Mouse (Mus musculus): ENCODE results near the gene Dgkz.

Gene Dgkz

DNA sequence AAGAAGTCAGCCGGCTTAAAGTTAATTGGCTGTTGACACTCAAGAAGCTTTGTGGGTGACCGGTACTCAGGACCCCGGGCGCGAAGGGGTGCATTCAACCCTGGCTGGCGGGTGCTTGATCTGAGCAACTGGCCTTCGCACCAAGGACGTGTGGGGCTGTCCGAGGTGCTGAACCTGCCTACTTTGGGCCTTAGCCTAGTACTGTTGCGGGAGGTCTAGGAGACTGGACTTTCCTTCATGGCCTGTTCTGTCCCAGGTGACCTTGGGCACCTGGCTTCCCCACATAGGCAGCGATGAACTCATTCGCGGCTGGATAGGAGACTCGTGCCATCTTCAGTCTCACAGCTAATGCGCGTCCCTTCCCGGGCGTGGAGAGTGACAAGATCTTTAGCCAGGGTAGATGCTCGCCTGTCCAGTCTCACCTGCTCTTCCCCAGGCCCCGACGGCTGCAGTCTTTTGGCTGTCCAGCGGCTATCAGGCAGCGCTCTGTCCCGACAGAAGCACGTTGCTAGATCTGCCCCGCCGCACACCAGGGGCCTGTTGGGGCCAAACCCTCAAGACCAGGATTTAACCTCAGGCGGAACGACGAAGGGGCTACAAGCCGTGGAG is 54.4 kb downstream of the Dgkz start:
- peak; percentile 72 for DNase-seq (ENCODE audit: low read depth, low spot score)

DNA sequence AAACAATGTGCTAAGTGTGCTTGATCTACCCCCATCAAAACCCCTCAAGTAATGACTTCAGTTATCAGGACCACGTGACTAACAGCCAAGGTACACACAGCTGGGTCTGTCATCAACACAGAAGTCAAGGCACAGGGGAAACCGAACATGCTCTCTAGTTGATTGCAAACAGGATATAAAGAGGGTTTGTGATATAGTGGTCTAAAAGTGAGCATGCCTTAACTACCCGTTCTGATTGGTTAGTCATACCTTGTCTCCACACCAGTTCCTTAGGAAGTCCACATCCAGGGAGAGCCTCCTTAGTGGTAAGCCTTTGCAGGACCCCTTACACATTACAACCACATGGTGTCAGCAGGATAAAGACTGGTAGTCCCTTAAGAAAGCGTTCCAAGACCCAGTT is 55.5 kb downstream of the Dgkz start:
- DNase-seq (ENCODE audit: low read depth, low spot score) = no peak

DNA sequence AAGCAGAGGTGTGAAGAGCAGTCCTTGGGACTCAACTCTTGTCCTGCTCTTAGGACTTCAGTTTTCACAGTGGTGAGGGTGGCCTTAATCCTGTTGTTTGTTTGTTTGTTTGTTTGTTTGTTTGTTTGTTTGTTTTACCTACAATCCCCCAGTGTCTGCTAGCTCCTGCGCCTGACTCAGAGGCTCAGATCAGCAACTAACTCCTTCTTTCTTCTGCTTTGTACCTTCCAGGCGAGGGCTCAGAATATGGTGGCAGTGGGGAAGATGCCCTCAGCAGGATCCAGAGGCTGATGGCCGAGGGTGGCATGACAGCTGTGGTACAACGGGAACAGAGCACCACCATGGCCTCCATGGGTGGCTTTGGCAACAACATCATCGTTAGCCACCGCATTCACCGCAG is 58.6 kb downstream of the Dgkz start:
- DNase-seq (ENCODE audit: low read depth, low spot score) = no peak

DNA sequence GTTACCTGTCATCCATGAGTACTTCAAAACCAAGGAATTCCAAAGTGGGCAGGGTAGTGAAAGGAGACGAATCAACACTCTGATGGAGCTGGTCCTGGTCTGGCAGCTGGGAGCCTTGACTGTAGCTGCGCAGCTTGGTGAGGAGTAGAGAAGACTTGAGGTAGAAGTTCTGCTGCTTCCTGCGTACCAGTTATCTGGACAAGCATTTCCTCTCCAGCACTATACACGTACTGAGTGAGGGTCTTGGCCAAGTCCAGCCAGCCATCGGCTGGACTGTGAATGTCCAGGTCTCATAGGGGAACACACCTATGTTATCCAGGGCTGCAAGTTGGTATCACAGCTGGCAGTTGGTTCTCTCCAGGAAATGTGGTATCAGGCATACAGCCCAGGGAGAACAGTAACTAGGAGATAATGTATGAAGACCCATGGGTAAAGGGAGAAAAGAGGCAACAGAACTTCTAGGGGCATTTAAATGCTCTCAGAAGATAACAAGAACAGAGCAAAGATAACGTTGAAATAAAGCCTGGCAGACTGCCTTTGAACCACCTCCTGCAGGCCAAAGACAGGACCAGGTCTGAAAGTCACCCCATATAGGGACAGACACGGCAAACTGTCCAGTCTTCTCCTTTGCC is 59.2 kb downstream of the Dgkz start:
- DNase-seq (ENCODE audit: low read depth, low spot score) = no peak

DNA sequence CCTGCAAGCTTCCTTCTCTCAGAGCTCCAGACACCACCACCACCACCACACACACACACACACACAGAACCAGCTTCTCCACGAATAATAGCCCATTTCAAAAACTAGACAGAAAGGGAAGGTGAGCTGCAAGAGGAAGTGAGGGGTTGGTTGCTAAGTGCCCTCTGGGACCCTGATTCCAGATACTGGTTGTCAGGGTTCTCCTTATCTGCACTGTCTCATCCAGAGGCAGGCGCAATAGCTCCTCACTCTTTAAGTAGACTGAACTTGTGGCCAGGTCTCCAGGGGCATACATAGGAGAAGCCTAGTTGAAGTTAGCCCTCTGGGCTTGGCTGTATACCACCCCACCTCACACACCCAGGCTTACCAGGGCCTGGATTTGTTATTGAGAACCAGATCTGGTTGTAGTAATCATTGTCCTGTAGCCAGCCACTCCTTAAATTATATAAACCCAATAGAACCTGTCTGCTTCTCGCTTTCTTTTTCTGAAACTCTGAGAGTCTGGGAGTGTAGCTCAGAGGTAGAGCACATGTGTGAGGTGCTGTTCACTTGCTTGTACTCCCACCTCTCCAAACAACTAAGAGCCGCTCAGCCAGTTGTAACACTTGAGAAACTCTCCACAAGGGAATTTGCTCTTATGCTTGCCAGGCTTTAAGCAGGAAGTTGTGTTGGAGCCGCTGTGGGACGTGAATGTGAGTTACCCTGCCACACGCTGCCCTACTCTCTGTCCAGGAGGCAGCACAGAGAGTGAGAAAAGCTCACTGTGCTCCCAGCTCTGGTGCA is 62.1 kb downstream of the Dgkz start:
- no peak for DNase-seq (ENCODE audit: low read depth, low spot score)

DNA sequence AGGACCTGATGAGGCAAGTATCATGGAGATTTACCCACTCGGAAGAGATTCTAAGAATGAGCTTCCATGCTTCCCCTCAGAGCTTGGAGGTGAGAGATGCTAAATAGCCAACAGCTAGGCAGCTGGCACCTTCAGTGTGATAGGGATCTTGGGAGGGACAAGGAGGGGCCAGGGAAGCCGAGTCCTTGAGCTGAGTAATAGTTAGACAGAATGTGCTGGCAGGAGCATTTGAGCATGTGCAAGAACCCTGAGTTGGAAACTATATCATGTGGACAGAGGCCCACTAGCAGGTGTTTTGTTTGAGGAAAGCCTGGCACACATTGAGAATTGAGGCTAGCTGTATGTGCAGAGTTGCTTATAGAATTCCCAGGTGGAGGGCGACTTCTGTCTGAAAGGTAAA is 63.0 kb downstream of the Dgkz start:
- no peak for DNase-seq (ENCODE audit: low read depth, low spot score)

DNA sequence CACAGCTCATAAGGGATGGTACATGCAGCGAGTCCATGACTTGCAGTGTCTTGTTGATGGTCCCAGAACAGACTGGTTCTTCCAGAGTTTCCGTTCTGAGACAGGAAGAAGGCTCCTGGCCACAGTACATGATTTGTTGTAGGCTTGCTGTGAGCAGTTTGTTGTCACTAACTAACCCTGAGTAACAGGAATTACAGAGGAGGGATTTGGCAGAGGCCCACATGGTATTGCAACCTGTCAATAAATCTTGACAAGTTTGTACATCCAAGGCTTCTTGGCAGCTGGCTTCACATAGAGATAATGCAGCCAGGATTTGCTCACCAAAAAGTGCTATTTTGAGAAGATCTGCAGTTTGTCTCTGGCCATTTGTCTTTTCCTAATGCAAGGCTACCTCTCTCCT is 69.5 kb downstream of the Dgkz start:
- DNase-seq (ENCODE audit: low read depth, low spot score) = no peak

DNA sequence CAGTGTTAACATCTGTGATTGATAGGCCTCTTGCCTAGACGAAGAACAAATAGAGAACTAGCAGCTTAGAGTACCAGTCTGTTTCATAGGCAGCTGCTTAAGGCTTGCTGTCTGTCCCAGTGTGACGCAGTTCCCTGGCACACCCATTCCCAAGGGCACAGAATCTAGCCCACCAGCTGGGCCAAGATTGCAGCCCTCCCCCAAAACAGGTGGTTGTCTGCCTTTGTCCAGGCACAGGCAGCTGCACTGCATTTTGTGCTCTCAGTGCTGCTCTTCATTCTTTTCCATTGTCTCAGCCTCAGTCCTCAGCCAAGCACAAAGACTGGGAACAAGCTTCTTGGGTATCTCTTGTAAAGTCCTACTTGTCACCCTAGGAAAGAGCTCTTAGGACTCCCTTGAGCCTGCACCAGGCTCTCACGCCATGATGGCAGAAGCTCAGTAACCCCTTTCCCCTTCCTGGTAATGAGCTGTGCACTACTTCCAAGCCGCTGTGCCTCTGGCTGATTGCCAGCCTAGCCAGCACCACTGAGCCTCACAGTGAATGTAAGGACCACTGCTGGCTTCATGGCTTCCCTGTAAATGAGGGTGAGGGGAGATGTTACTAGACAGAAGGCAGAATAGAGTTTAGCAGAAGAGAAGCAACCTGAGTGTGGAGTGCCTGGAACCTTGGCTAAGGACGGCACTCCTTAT is 70.9 kb downstream of the Dgkz start:
- DNase-seq (ENCODE audit: low read depth, low spot score) = peak; percentile 75

DNA sequence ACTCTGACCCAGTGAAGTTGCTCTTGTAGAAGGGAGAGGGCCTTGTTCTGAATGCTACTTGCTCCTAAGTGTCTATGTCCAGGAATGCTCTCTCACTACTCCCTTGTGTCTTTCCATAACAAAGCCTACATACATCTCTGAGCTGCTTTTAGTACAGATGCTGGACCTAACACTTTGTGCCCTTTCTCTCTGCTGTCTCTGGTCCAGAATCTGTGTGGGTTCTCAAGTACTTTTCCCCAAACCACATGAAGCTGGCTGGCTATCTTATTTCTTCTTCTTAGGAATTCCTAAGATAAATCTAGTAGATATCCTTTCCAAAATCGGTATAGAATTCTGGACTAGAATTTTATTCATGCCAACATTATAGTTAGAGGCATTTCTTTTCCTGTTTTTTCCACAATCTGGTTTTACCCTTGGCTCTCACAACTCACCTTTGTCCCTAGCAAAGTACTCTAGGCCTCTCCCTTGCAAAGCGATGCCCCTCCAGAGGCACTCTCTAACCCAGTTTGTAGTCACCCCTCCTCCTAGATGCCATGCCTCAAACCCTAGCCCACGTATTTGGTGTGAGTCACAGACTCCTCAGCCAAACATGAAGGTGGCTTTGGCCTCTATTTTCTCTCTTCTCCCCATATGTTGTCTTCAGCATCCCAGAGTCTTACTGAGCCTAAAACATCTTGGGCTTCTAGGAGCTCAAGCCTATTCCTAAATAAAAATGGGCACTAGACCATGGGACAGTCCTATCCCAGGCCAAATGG is 72.3 kb downstream of the Dgkz start:
- DNase-seq (ENCODE audit: low read depth, low spot score) = no peak

DNA sequence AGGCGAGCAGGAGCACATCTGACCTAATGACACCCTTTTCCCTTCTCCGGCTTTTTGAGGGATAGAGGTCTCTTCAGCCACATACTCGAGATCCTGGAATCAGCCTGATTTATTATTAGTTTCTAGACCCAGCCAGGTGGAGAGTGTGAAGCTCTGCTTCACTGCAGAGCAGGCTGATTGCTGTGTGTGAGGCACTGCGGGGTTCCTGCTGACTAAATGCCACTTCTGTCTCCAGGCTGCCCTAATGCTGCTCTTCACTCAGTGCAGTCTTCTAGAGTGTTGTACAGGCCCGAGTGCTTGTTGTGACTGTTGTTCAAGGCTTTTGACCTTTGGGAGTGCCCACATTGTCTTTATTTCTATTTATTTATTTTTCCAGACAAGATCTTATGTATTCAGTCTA is 73.3 kb downstream of the Dgkz start:
- no peak for DNase-seq (ENCODE audit: low read depth, low spot score)

DNA sequence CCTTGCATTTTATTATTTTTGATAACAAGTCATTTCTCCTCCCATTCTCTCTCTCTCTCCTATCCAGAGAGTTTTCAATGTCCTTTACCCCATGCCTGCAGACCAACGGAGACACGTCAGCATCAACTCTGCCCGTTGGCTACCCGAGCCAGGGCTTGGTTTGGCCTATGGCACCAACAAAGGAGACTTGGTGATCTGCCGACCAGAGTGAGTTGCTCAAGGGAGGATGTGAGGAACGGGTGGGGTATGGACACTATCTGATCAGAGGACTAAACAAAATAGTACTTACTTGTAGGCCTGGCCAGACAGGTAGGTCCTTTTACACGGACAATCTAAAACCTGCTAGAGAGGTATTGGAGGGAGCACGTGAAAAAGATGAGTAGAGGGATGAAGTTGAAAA is 75.2 kb downstream of the Dgkz start:
- no peak for DNase-seq (ENCODE audit: low read depth, low spot score)

DNA sequence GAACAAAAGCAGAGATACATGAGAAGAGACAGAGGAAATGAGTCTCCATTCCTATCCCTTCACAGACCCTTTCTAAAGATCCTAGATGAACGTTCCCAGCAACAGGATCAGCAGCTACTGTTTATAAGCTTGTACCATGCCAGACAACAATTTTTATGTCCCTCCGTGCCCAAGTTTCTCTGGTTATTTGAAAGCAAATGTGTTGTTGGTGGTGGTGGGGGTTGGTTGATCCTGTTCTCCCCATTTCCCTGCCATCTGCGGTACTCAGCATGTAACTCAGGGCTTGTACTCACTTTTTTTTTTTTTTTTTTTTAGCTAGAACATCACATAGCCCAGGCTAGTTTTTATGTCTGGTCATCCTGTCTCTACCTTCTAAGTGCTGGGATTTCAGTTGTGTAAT is 76.5 kb downstream of the Dgkz start:
- DNase-seq (ENCODE audit: low read depth, low spot score) = no peak

DNA sequence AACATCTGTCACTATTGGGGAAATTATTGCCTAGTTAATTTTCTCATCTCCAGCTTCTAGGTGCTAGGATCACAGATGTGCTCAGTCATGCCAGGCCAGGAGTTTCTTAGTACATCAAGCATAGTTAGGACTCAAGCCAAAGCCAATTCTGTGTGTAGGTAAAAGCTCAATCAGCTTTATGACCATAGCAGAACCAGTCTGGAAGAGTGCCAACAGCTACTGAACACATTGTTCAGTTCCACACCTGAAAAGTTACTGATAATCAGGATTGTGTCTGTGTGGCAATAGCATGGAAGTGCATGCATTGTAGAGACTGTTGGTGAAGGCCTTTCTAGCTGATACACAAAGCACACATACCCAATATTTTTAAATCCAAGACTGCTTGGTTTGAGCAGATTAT is 77.7 kb downstream of the Dgkz start:
- no peak for DNase-seq (ENCODE audit: low read depth, low spot score)

DNA sequence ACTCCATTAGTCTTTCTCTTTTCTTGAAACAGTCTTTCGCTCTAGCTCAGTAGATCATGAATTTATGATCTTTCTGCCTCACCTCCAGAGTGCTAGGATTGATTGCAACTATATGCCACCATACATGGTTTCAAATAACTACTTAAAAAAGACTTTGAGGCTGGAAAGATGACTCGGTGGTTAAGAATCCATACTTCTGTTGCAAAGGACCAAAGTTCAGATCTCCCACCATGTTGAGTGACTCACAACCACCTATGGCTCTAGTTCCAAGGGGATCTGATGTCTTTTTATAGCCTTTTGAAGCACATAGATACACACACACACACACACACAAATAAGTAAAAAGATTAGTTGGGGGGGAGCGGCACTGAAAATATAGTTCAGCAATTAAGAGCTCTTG is 80.3 kb downstream of the Dgkz start:
- no peak for DNase-seq (ENCODE audit: low read depth, low spot score)

DNA sequence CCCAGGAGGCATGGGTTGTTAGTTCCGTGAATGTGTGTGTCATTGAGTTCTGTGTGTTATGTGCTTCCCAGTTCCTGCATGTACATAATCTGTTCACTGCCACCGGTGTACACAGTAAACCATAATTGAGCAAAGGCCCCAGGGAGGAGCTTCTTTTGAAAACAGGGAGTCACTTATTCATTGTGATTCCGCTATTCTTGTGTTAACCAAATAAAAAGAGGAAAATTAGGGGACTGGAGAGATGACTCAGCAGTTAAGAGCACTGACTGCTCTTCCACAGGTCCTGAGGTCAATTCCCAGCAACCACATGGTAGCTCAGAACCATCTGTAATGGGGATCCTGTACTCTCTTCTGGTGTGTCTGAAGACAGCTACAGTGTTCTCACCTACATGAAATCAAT is 80.9 kb downstream of the Dgkz start:
- DNase-seq (ENCODE audit: low read depth, low spot score) = no peak

DNA sequence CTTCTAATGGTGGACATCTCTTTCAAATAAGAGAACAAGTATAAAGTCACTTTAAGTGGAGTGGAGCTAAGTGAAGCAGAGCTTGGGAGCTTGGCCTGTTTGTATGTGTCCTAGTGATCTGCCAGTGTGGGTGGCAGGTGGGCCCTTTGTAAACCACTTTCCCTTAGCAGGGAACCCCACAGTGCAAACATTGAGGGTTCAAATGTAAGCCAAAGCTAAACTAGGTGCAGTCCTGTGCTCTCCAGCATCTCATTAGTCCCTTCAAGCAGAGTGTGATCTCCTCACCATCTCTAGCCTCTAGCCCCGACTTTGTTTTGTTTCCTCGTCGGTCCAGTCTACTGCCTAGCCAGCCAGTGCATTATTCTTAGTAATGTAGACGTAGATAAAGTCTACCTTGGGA is 91.0 kb downstream of the Dgkz start:
- no peak for DNase-seq (ENCODE audit: low read depth, low spot score)

DNA sequence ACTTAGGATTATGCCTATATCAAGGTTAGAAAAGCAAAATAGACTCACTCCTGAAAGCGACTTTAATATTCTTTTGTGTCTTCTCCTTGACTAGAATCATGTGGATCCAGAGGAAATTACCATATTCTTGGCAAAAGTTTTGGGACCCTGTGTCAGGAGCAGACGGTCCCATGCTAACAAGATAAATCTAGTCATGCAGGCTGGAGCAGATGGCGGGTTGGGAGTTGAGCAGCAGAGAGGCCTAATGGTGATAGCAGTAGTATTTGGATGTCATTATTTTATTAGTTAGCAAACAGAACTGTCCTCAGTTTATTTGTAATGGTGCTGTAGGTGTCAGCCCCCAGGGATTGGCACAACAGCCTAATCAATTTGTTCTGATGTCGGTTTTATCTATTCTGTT is 91.7 kb downstream of the Dgkz start:
- no peak for DNase-seq (ENCODE audit: low read depth, low spot score)

Data from ZHBTc4 (cell line).